Mouse (Mus musculus): ENCODE results near the gene Ctdsp1.

GRCm38 (mm10) chr1:74434596-74434995 is 43.3 kb downstream of the Ctdsp1 start:
- no peak for TF ChIP-seq CTCF (IDR thresholded peaks at IDR 0.05; ENCODE audit: low read depth)
- TF ChIP-seq EP300 (IDR thresholded peaks at IDR 0.05; ENCODE audit: low read depth): no peak

Measured in liver, embryonic 14.5 days (tissue).